ENCODE assay signal across 13 mouse cellular contexts in genomic region chr13:117334125-117334524, GRCm38 (mm10).
A peak's percentile ranks its signal among the peaks of the same experiment; 100 is the strongest.
DNase-seq lines count a peak whose midpoint lies in the region; TF ChIP-seq lines count a peak whose summit lies in the region.
"Had no signal": no experiment of that assay in that cellular context is flagged by ENCODE, and none has a peak within 500 bp of the region (broad histone marks: within the 10 kb centered on the region; RNA-seq: fewer than 3 reads in every experiment).

No protein-coding gene starts in this region.

- peak; percentile 74 for TF ChIP-seq RAD21 in MEL (IDR thresholded peaks at IDR 0.05; ENCODE audit: low read depth, low read length)

- peak in 1 of 3 experiments; percentile 66; a peak in 3 of 6 replicates for TF ChIP-seq CTCF in MEL (IDR thresholded peaks at IDR 0.05 in 2 of 3, conservative IDR thresholded peaks at IDR 0.05 in 1 of 3; ENCODE audit: control insufficient read depth in 1 of 3, insufficient read depth in 1 of 3, low read depth in 2 of 3, low read length in 3 of 3, poor library complexity in 1 of 3, severe bottlenecking in 1 of 3)

- H3K36me3 ChIP-seq in MEL (ENCODE audit: control insufficient read depth in 1 of 2, insufficient read depth in 2 of 2, low read length in 2 of 2): no peaks in the 10 kb centered on the region
- H3K36me3 ChIP-seq: embryonic facial prominence, embryonic 13.5 days; hindbrain, embryonic 15.5 days; stomach, embryonic 15.5 days had no signal

- no peaks in the 10 kb centered on the region for H3K27me3 ChIP-seq in MEL (ENCODE audit: control insufficient read depth in 1 of 2, insufficient read depth in 2 of 2, low read length in 2 of 2)
- H3K27me3 ChIP-seq: embryonic facial prominence, embryonic 13.5 days; hindbrain, embryonic 15.5 days; stomach, embryonic 15.5 days had no signal

- no peak for TF ChIP-seq POLR2A in MEL (IDR thresholded peaks at IDR 0.05; ENCODE audit: control insufficient read depth in 1 of 2, insufficient read depth in 1 of 2, low read depth in 1 of 2, low read length in 2 of 2, poor library complexity in 1 of 2)

- no peaks in the 10 kb centered on the region for H3K79me2 ChIP-seq in MEL (ENCODE audit: control insufficient read depth, insufficient read depth, low read length, poor library complexity)

- peak; percentile 32 for DNase-seq in cerebellum, postnatal 14 days
- no peak for DNase-seq in cerebellum, adult 11-12 months
- DNase-seq in left cerebral cortex, postnatal 14 days (ENCODE audit: low spot score in 2 of 2): peak; percentile 31 to 54
- DNase-seq in left cerebral cortex, adult 9 months (ENCODE audit: low spot score in 2 of 2): no peak
- peak; percentile 23 for DNase-seq in MEL (ENCODE audit: low read depth, low spot score)
- DNase-seq in hindlimb bud, embryonic 11.5 days (ENCODE audit: extremely low spot score, low read depth, low spot score): peak; percentile 16
- no peak for DNase-seq in c-Kit-positive CD71-positive TER-119-positive erythroid progenitor cells, embryonic 14.5 days (ENCODE audit: low spot score)
- no peak for DNase-seq in kidney, adult 18-20 months
- DNase-seq: adrenal gland, postnatal 10 days; lung, postnatal 4 days had no signal

- no peaks in the 10 kb centered on the region for H3K4me1 ChIP-seq in MEL (ENCODE audit: control insufficient read depth in 1 of 2, insufficient read depth in 2 of 2, low read length in 2 of 2)
- H3K4me1 ChIP-seq: embryonic facial prominence, embryonic 13.5 days; hindbrain, embryonic 15.5 days; stomach, embryonic 15.5 days had no signal

- intact Hi-C loops in left cerebral cortex, postnatal 14 days (cut with DNase I): loop anchor here (10.0 kb wide), 1 partner anchor 1021 kb away; no protein-coding TSS in a partner anchor

- H3K9me3 ChIP-seq in MEL (replicated peaks; ENCODE audit: insufficient read depth, low read length): no peaks in the 10 kb centered on the region
- H3K9me3 ChIP-seq: embryonic facial prominence, embryonic 13.5 days; hindbrain, embryonic 15.5 days; stomach, embryonic 15.5 days had no signal

- H3K27ac ChIP-seq in MEL (ENCODE audit: control insufficient read depth, low read depth, low read length): no peak overlapping the region
- H3K27ac ChIP-seq: embryonic facial prominence, embryonic 13.5 days; hindbrain, embryonic 15.5 days; stomach, embryonic 15.5 days had no signal

- no peak overlapping the region for H3K4me3 ChIP-seq in MEL (ENCODE audit: control insufficient read depth in 1 of 2, insufficient read depth in 1 of 2, low read depth in 2 of 2, low read length in 2 of 2)
- H3K4me3 ChIP-seq: embryonic facial prominence, embryonic 13.5 days; hindbrain, embryonic 15.5 days; stomach, embryonic 15.5 days had no signal

- H3K9ac ChIP-seq in MEL (ENCODE audit: control insufficient read depth, low read depth, low read length, poor library complexity, severe bottlenecking): no peak overlapping the region
- H3K9ac ChIP-seq: embryonic facial prominence, embryonic 13.5 days; hindbrain, embryonic 15.5 days; stomach, embryonic 15.5 days had no signal

- no peak for TF ChIP-seq EP300 in MEL (IDR thresholded peaks at IDR 0.05; ENCODE audit: low read depth in 1 of 2, low read length in 2 of 2)

TF ChIP-seq in MEL, 35 proteins besides CTCF, POLR2A, EP300 and RAD21:
- TF ChIP-seq ZC3H11A (IDR thresholded peaks at IDR 0.05; ENCODE audit: low read depth, low read length) (peak; percentile 50; the same call in 1 of the 2 replicates), SMC3 (IDR thresholded peaks at IDR 0.05; ENCODE audit: low read depth, low read length) (peak; percentile 48), NELFE (IDR thresholded peaks at IDR 0.05; ENCODE audit: low read depth, low read length) (no peak), ZNF384 (IDR thresholded peaks at IDR 0.05; ENCODE audit: low read depth, low read length) (peak; percentile 90)

Comparison
In these comparisons a context has a peak if more than half of its experiments do, and no peak if none do; other contexts are left out.
1. DNase-seq: peak in cerebellum, postnatal 14 days (2 of 2), left cerebral cortex, postnatal 14 days (2 of 2), MEL (single experiment) and hindlimb bud, embryonic 11.5 days (single experiment); none in cerebellum, adult 11-12 months (single experiment), left cerebral cortex, adult 9 months (0 of 2), c-Kit-positive CD71-positive TER-119-positive erythroid progenitor cells, embryonic 14.5 days (single experiment) and kidney, adult 18-20 months (single experiment).